Mouse (Mus musculus): ENCODE results near the gene Ndufa6.
"Not testable (repeated sequence)": the region's sequence is repeated elsewhere in the genome, so short reads cannot be mapped to it uniquely, and the experiment has no call there.

Ndufa6 gene

GRCm38 (mm10) chr15:82364561-82364960 lies 10.4 kb upstream of the Ndufa6 start:
- DNase-seq: not testable (repeated sequence)

GRCm38 (mm10) chr15:82363801-82364200 lies 9.7 kb upstream of the Ndufa6 start:
- DNase-seq: not testable (repeated sequence)

GRCm38 (mm10) chr15:82362234-82362633 lies 8.1 kb upstream of the Ndufa6 start:
- DNase-seq: no peak

- no peak for DNase-seq
Observed at GRCm38 (mm10) chr15:82361459-82362018, 7.4 kb upstream of the Ndufa6 start.

- DNase-seq: no peak
Observed at GRCm38 (mm10) chr15:82358431-82359260, 4.5 kb upstream of the Ndufa6 start.

- no peak for DNase-seq
Observed at GRCm38 (mm10) chr15:82353745-82354113, 393 bp downstream of the Ndufa6 start.

- DNase-seq: no peak
Observed at GRCm38 (mm10) chr15:82353078-82353744, 911 bp downstream of the Ndufa6 start.

GRCm38 (mm10) chr15:82351480-82351879 lies 2.6 kb downstream of the Ndufa6 start:
- no peak for DNase-seq

GRCm38 (mm10) chr15:82350349-82350748 lies 3.8 kb downstream of the Ndufa6 start:
- no peak for DNase-seq

GRCm38 (mm10) chr15:82348999-82349341 lies 5.2 kb downstream of the Ndufa6 start:
- no peak for DNase-seq

GRCm38 (mm10) chr15:82348258-82348998 lies 5.7 kb downstream of the Ndufa6 start:
- DNase-seq: no peak

GRCm38 (mm10) chr15:82347852-82348251 lies 6.3 kb downstream of the Ndufa6 start:
- DNase-seq: no peak

- no peak for DNase-seq
Observed at GRCm38 (mm10) chr15:82347303-82347676, 6.8 kb downstream of the Ndufa6 start.

- no peak for DNase-seq
Observed at GRCm38 (mm10) chr15:82346580-82347302, 7.4 kb downstream of the Ndufa6 start.

GRCm38 (mm10) chr15:82345820-82346470 lies 8.2 kb downstream of the Ndufa6 start:
- peak; percentile 99 for DNase-seq

- no peak for DNase-seq
Observed at GRCm38 (mm10) chr15:82344971-82345370, 9.2 kb downstream of the Ndufa6 start.

- no peak for DNase-seq
Observed at GRCm38 (mm10) chr15:82343368-82344287, 10.5 kb downstream of the Ndufa6 start.

- DNase-seq: no peak
Observed at GRCm38 (mm10) chr15:82342543-82342935, 11.6 kb downstream of the Ndufa6 start.

GRCm38 (mm10) chr15:82341675-82342542 lies 12.2 kb downstream of the Ndufa6 start:
- DNase-seq: no peak

GRCm38 (mm10) chr15:82341036-82341501 lies 13.1 kb downstream of the Ndufa6 start:
- peak; percentile 63 for DNase-seq
